Comparison of ENCODE assay signal across 21 mouse cellular contexts in the genomic region with DNA sequence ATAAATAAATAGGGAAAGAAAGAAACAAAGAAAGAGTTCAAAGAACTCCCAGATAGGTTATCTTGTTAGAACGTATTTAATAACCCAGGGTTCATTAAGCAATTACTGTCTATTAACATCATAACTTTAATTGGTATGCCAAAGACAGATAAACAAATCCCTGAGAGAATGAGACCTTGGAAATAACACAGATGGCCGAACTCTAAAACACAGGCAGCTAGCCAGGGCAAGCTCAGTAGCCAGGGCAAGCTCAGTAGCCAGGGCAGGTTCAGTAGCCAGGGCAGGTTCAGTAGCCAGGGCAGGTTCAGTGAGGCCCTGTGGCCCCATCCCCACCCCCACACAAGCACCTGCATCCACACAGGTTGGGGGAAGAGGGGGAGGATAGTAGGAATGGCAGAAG. TPM values are rescaled to one million over a fixed set of nuclear protein-coding genes. Genes with fewer than 3 reads are reported as not detected.
A peak's percentile ranks its signal among the peaks of the same experiment; 100 is the strongest.
DNase-seq lines count a peak whose midpoint lies in the region; ATAC-seq and TF ChIP-seq lines count a peak whose summit lies in the region.
"Had no signal": no experiment of that assay in that cellular context is flagged by ENCODE, and none has a peak within 500 bp of the region (broad histone marks: within the 10 kb centered on the region; RNA-seq: fewer than 3 reads in every experiment).

No protein-coding gene starts in this region.

- H3K4me3 ChIP-seq in heart, adult 2 months = no peak overlapping the region
- H3K4me3 ChIP-seq in heart, embryonic 16.5 days (ENCODE audit: low read length) = peak overlapping the region; percentile 43
- peak overlapping the region; percentile 4 for H3K4me3 ChIP-seq in neural tube, embryonic 13.5 days
- H3K4me3 ChIP-seq in neural tube, embryonic 15.5 days (replicated peaks) = peak overlapping the region; percentile 10; the same call in 1 of the 2 replicates
- no peak overlapping the region for H3K4me3 ChIP-seq in hindbrain, embryonic 10.5 days
- H3K4me3 ChIP-seq: embryonic facial prominence, embryonic 12.5 days; erythroblast, embryonic 14.5 days; forebrain, embryonic 13.5 days; layer of hippocampus, adult 2 months; midbrain, embryonic 10.5 days; stomach, embryonic 15.5 days had no signal

- no peaks in the 10 kb centered on the region for H3K9me3 ChIP-seq in heart, embryonic 16.5 days (replicated peaks; ENCODE audit: control insufficient read depth, low read length)
- no peaks in the 10 kb centered on the region for H3K9me3 ChIP-seq in neural tube, embryonic 13.5 days
- no peaks in the 10 kb centered on the region for H3K9me3 ChIP-seq in neural tube, embryonic 15.5 days (replicated peaks)
- no peaks in the 10 kb centered on the region for H3K9me3 ChIP-seq in hindbrain, embryonic 10.5 days
- H3K9me3 ChIP-seq: embryonic facial prominence, embryonic 12.5 days; forebrain, embryonic 13.5 days; midbrain, embryonic 10.5 days; stomach, embryonic 15.5 days had no signal

- peak overlapping the region; percentile 38 for H3K27ac ChIP-seq in heart, adult 2 months
- peak overlapping the region; percentile 53 for H3K27ac ChIP-seq in heart, embryonic 16.5 days (ENCODE audit: low read length)
- H3K27ac ChIP-seq in neural tube, embryonic 13.5 days (replicated peaks) = 0 out of 2 replicates have a peak overlapping the region, but pooled peaks have one; percentile 49
- H3K27ac ChIP-seq in neural tube, embryonic 15.5 days (replicated peaks) = peak overlapping the region; percentile 48
- H3K27ac ChIP-seq in hindbrain, embryonic 10.5 days = no peak overlapping the region
- H3K27ac ChIP-seq: embryonic facial prominence, embryonic 12.5 days; forebrain, embryonic 13.5 days; layer of hippocampus, adult 2 months; macrophage; midbrain, embryonic 10.5 days; stomach, embryonic 15.5 days had no signal

- no peak for TF ChIP-seq CTCF in heart, adult 2 months (IDR thresholded peaks at IDR 0.05)

- H3K79me2 ChIP-seq in heart, adult 2 months (replicated peaks; ENCODE audit: control insufficient read depth, insufficient read depth, low read length) = no peaks in the 10 kb centered on the region

- H3K36me3 ChIP-seq in heart, adult 2 months (ENCODE audit: control insufficient read depth, insufficient read depth, low read length) = no peaks in the 10 kb centered on the region
- peaks cover 3% of the 10 kb centered on the region for H3K36me3 ChIP-seq in heart, embryonic 16.5 days (ENCODE audit: control insufficient read depth, insufficient read depth)
- H3K36me3 ChIP-seq in neural tube, embryonic 13.5 days = no peaks in the 10 kb centered on the region
- no peaks in the 10 kb centered on the region for H3K36me3 ChIP-seq in neural tube, embryonic 15.5 days
- H3K36me3 ChIP-seq in hindbrain, embryonic 10.5 days = no peaks in the 10 kb centered on the region
- H3K36me3 ChIP-seq: embryonic facial prominence, embryonic 12.5 days; midbrain, embryonic 10.5 days; stomach, embryonic 15.5 days had no signal

- intact Hi-C loops in heart, adult 2 months (cut with DNase I) = no loop called here
- intact Hi-C loops in heart, postnatal 10 days (cut with DNase I) = no loop called here

- DNase-seq in heart, adult 2 months = no peak
- DNase-seq in heart, adult 9 months (ENCODE audit: low spot score in 2 of 2) = no peak
- DNase-seq in heart, postnatal 10 days = no peak
- DNase-seq in neural tube, embryonic 10.5 days (ENCODE audit: extremely low spot score, low spot score) = no peak
- no peak for DNase-seq in hindbrain, embryonic 10.5 days (ENCODE audit: low spot score)
- DNase-seq: kidney, postnatal 10 days; layer of hippocampus, postnatal 36 days; right cerebral cortex, postnatal 14 days; thymus, adult 18-20 months had no signal

- H3K27me3 ChIP-seq in heart, adult 2 months (ENCODE audit: control insufficient read depth, insufficient read depth, low read length) = no peaks in the 10 kb centered on the region
- H3K27me3 ChIP-seq in heart, embryonic 16.5 days (ENCODE audit: control insufficient read depth, insufficient read depth, low read length) = no peaks in the 10 kb centered on the region
- no peaks in the 10 kb centered on the region for H3K27me3 ChIP-seq in neural tube, embryonic 13.5 days
- no peaks in the 10 kb centered on the region for H3K27me3 ChIP-seq in neural tube, embryonic 15.5 days (replicated peaks)
- H3K27me3 ChIP-seq in hindbrain, embryonic 10.5 days (ENCODE audit: insufficient read depth, poor library complexity, severe bottlenecking) = peaks cover 19% of the 10 kb centered on the region
- H3K27me3 ChIP-seq: embryonic facial prominence, embryonic 12.5 days; stomach, embryonic 15.5 days had no signal

- TF ChIP-seq EP300 in heart, adult 2 months (IDR thresholded peaks at IDR 0.05; ENCODE audit: insufficient read depth, low read depth, low read length) = no peak

- no peak for TF ChIP-seq POLR2A in heart, adult 2 months (IDR thresholded peaks at IDR 0.05; ENCODE audit: insufficient read depth, low read depth, low read length)

- H3K4me2 ChIP-seq in heart, embryonic 16.5 days (ENCODE audit: low read depth, low read length) = peak overlapping the region; percentile 65
- H3K4me2 ChIP-seq in neural tube, embryonic 13.5 days = peak overlapping the region; percentile 42
- peak overlapping the region; percentile 21 for H3K4me2 ChIP-seq in neural tube, embryonic 15.5 days
- H3K4me2 ChIP-seq: embryonic facial prominence, embryonic 12.5 days; forebrain, embryonic 13.5 days; stomach, embryonic 15.5 days had no signal

- ATAC-seq in heart, embryonic 16.5 days (replicated peaks; ENCODE audit: extremely low read depth, insufficient read depth, low FRiP score) = no peak
- ATAC-seq in neural tube, embryonic 13.5 days (ENCODE audit: low read depth) = no peak
- no peak for ATAC-seq in neural tube, embryonic 15.5 days (ENCODE audit: low FRiP score)
- ATAC-seq: forebrain, embryonic 13.5 days; hindbrain, embryonic 16.5 days; intestine, postnatal 0 days had no signal

- 53% methylated on average over 2 of the region's 2 CpGs for WGBS in heart, adult 2 months
- 59% methylated on average over 2 of the region's 2 CpGs for WGBS in heart, embryonic 16.5 days
- WGBS in neural tube, embryonic 13.5 days = 67% methylated on average over 2 of the region's 2 CpGs
- WGBS in neural tube, embryonic 15.5 days = 51% methylated on average over 2 of the region's 2 CpGs
- 82% methylated on average over 2 of the region's 2 CpGs for WGBS in hindbrain, embryonic 10.5 days

- H3K9ac ChIP-seq in heart, adult 2 months (ENCODE audit: low read depth, low read length) = peak overlapping the region; percentile 28; the same call in 1 of the 2 replicates
- H3K9ac ChIP-seq in heart, embryonic 16.5 days (ENCODE audit: low read length) = peak overlapping the region; percentile 67
- no peak overlapping the region for H3K9ac ChIP-seq in neural tube, embryonic 13.5 days
- H3K9ac ChIP-seq in neural tube, embryonic 15.5 days (replicated peaks) = no peak overlapping the region
- H3K9ac ChIP-seq: embryonic facial prominence, embryonic 12.5 days; forebrain, embryonic 13.5 days; stomach, embryonic 15.5 days had no signal

- H3K4me1 ChIP-seq in heart, adult 2 months (ENCODE audit: control insufficient read depth, insufficient read depth, low read length) = peaks cover 8% of the 10 kb centered on the region
- peaks cover 19% of the 10 kb centered on the region for H3K4me1 ChIP-seq in heart, embryonic 16.5 days (ENCODE audit: control insufficient read depth, insufficient read depth, low read length)
- peaks cover 32% of the 10 kb centered on the region for H3K4me1 ChIP-seq in neural tube, embryonic 13.5 days (replicated peaks)
- H3K4me1 ChIP-seq in neural tube, embryonic 15.5 days = peaks cover 15% of the 10 kb centered on the region; the same call in 1 of the 2 replicates
- peaks cover 11% of the 10 kb centered on the region; the same call in 1 of the 2 replicates for H3K4me1 ChIP-seq in hindbrain, embryonic 10.5 days (replicated peaks)

RNA-seq across cellular contexts. Expression of gene Hopx, which starts 2.9 kb away (rescaled TPM):
- total RNA-seq in heart, adult 2 months (2021) = 100 to 1,000 TPM; 367 to 385 TPM
- polyA plus RNA-seq in heart, adult 2 months (2012; rRNA removed) = 284 and 285 TPM in 2 replicates
- polyA plus RNA-seq in heart, embryonic 16.5 days (2015; fragmentation: Nextera tagmentation; extraction: Ambion mirVana) = 16.7 and 21.9 TPM in 2 replicates
- 100 to 1,000 TPM; 498 to 553 TPM for total RNA-seq in heart, postnatal 10 days (2021)
- polyA plus RNA-seq in neural tube, embryonic 13.5 days (2015; fragmentation: Nextera tagmentation; extraction: Ambion mirVana) = 8.8 and 9.2 TPM in 2 replicates
- polyA plus RNA-seq in neural tube, embryonic 15.5 days (2015; fragmentation: Nextera tagmentation; extraction: Ambion mirVana) = 10.9 and 12.2 TPM in 2 replicates
- polyA plus RNA-seq in hindbrain, embryonic 10.5 days (2016; fragmentation: Nextera tagmentation; extraction: Ambion mirVana) = 0.20 and 0.34 TPM in 2 replicates

Comparison
In these comparisons a context has a peak if more than half of its experiments do, and no peak if none do; other contexts are left out.
1. H3K4me3 ChIP-seq: peak in heart, embryonic 16.5 days (single experiment), neural tube, embryonic 13.5 days (single experiment) and neural tube, embryonic 15.5 days (single experiment); none in heart, adult 2 months (single experiment) and hindbrain, embryonic 10.5 days (single experiment).
2. RNA of gene Hopx, which starts 2.9 kb away (polyA plus RNA-seq): 284 to 285 TPM in heart, adult 2 months; 16.7 to 21.9 TPM in heart, embryonic 16.5 days, 10.9 to 12.2 TPM in neural tube, embryonic 15.5 days, 8.8 to 9.2 TPM in neural tube, embryonic 13.5 days and 0.20 to 0.34 TPM in hindbrain, embryonic 10.5 days; every median in the first group is over 10 times any median in the second.
3. H3K9ac ChIP-seq: peak in heart, adult 2 months (single experiment) and heart, embryonic 16.5 days (single experiment); none in neural tube, embryonic 13.5 days (single experiment) and neural tube, embryonic 15.5 days (single experiment).
4. Peak in every context shown above with its lines, with median percentiles within 50 percentile points of each other: H3K4me2 ChIP-seq.